Mouse (Mus musculus): ENCODE measurements around the gene Urod.

DNA sequence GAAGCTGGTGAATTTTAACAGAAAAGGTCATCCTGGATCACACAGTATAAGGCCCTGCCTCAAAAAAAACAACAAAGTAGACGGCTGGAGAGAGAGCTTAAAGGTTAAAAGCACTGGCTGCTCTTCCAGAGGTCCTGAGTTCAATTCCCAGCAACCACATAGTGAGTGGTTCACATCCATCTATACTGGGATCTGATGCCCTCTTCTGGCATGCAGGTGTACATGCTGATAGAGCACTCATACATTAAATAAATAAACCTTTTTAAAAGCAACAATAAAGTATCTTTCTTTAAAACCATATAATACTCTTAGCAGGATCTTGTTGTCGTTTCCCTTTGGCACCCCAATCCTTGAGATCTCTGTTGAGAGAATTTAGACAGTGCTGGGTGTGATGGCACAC lies 17.7 kb downstream of the Urod start:
- TF ChIP-seq CTCF (IDR thresholded peaks at IDR 0.05) (peak; percentile 30), POLR2A (IDR thresholded peaks at IDR 0.05; ENCODE audit: insufficient read depth, low read depth, low read length) (no peak), EP300 (IDR thresholded peaks at IDR 0.05; ENCODE audit: insufficient read depth, low read depth, low read length) (no peak)
